Mouse (Mus musculus) neural tube, embryonic 12.5 days (tissue): ENCODE results near the gene Arl3. TPM values are rescaled to one million over a fixed set of nuclear protein-coding genes. Genes with fewer than 3 reads are reported as not detected.

Experiments used
- ATAC-seq: fragments of 200-750 bp; cut with Nextera tagmentation; 2 replicates; pipeline ENCODE4 v1.8.0; 2017; ENCODE audit warnings: low read depth, mild to moderate bottlenecking, moderate TSS enrichment, moderate library complexity; ENCODE audit not compliant: low FRiP score
- H3K27ac ChIP-seq: fragments of 300-500 bp; sonication (generic); 2 replicates; pipeline ENCODE4 v1.5.1; 2016
- H3K27me3 ChIP-seq: fragments of 300-500 bp; sonication (generic); replicated peaks from 2 replicates; pipeline ENCODE4 v1.6.1; 2016; ENCODE audit warnings: mild to moderate bottlenecking
- H3K36me3 ChIP-seq: fragments of 300-500 bp; sonication (generic); 2 replicates; pipeline ENCODE4 v1.6.1; 2016; ENCODE audit warnings: mild to moderate bottlenecking
- H3K4me1 ChIP-seq: fragments of 300-500 bp; sonication (generic); 2 replicates; pipeline ENCODE4 v1.6.1; 2016
- H3K4me2 ChIP-seq: fragments of 300-500 bp; sonication (generic); replicated peaks from 2 replicates; pipeline ENCODE4 v1.6.1; 2016; ENCODE audit warnings: mild to moderate bottlenecking
- H3K4me3 ChIP-seq: fragments of 300-500 bp; sonication (generic); 2 replicates; pipeline ENCODE4 v1.5.1; 2016
- H3K9ac ChIP-seq: fragments of 300-500 bp; sonication (generic); 2 replicates; pipeline ENCODE4 v1.6.1; 2016; ENCODE audit warnings: mild to moderate bottlenecking
- H3K9me3 ChIP-seq: fragments of 300-500 bp; sonication (generic); 2 replicates; pipeline ENCODE4 v1.6.1; 2016; ENCODE audit warnings: mild to moderate bottlenecking
- WGBS: fragments of 180-500 bp; shearing (Covaris S2); methylation state at CpG from one replicate; pipeline ENCODE4 v1.1.7; 2016; 5-methylcytosine and 5-hydroxymethylcytosine counted together
- polyA plus RNA-seq: library from polyadenylated mRNA; unstranded; fragments of >200 nt; fragmentation: Nextera tagmentation; extraction: Ambion mirVana; gene quantifications from 2 replicates; pipeline ENCODE4 v1.2.1, GENCODE M21; 2016

Gene Arl3
- polyA plus RNA-seq, 1 experiment from 2014 or later: 194 TPM

DNA sequence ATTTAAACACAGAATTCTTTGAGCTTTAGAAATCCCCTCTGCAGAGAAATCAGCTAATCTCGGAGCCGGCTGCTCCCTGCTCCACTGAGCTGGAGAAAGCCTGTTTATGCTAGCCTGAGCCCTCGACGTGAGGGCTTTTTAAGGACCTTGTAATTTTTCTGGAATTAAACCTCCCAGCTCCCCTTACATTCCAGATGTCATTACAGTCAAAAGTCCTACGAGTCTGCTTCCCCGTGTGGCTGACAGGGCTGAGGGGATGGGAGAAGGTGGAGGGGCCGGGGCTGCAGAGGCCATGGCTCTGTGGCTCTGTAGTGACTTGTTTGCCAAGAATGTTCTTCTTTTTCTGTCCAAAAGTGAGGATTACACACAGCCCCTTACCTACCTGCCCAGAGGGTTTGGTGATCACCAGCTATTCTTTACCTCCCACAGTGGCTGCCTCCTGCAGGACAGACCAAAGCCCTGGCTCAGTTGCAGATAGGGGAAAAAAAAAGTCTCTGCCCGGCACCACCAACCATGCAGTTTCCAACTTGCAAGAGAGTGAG, 42.5 kb downstream of the Arl3 start:
- ATAC-seq: no peak
- Histone ChIP-seq H3K36me3 (no peaks in the 10 kb centered on the region), H3K9me3 (no peaks in the 10 kb centered on the region), H3K4me2 (peak overlapping the region; percentile 61), H3K27ac (peak overlapping the region; percentile 65), H3K4me3 (no peak overlapping the region), H3K9ac (peak overlapping the region; percentile 42), H3K4me1 (peaks cover 81% of the 10 kb centered on the region), H3K27me3 (no peaks in the 10 kb centered on the region)
- WGBS: 6% methylated on average over 8 of the region's 8 CpGs

GRCm38 (mm10) chr19:46529601-46530448, 43.2 kb downstream of the Arl3 start:
- peak overlapping the region; percentile 42 for H3K9ac ChIP-seq
- 6% methylated on average over 13 of the region's 13 CpGs for WGBS
- H3K27ac ChIP-seq: peak overlapping the region; percentile 65
- ATAC-seq: no peak
- peak overlapping the region; percentile 61 for H3K4me2 ChIP-seq
- no peak overlapping the region for H3K4me3 ChIP-seq
- no peaks in the 10 kb centered on the region for H3K27me3 ChIP-seq
- H3K36me3 ChIP-seq: no peaks in the 10 kb centered on the region
- H3K4me1 ChIP-seq: peaks cover 87% of the 10 kb centered on the region
- no peaks in the 10 kb centered on the region for H3K9me3 ChIP-seq

DNA sequence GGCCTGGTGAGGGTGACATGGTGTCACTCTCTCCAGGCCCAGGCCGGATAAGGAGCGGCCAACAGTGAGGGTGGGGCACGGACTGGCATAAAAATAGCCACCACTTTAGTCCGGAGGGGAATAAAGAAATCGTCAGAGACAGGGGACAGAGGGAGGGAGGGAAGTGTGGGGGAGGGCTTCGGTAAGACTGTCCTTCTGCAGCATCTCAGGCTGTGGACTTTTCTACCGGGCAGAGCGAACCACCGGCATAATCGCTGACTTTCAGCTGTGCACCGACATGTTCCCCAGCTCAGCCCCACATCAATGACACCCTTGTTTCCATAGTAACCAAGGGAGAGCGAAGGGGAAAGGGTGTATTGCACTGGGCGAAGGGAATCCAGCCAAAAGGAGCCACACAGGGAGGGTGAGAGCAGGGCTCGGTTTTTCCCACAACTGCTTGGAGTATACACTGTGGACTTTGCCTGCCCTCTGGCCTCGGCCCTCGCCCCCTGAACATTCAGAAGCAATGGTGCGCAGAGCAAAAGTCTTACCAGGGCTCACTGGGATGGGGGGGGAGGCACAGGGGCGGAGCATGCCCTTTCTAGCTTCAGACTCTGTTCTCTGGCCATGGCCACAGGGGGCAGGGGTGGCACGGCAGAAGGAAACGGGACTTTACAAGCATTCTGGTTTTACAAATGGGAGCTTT, 44.3 kb downstream of the Arl3 start:
- Histone ChIP-seq H3K27me3 (no peaks in the 10 kb centered on the region), H3K27ac (peak overlapping the region; percentile 65; the same call in 1 of the 2 replicates), H3K9ac (peak overlapping the region; percentile 42), H3K4me3 (peak overlapping the region; percentile 16; the same call in 1 of the 2 replicates), H3K36me3 (no peaks in the 10 kb centered on the region), H3K4me1 (peaks cover 92% of the 10 kb centered on the region), H3K4me2 (peak overlapping the region; percentile 61), H3K9me3 (no peaks in the 10 kb centered on the region)
- under 1% methylated on average over 20 of the region's 20 CpGs for whole genome bisulfite sequencing
- peak; percentile 59 for ATAC-seq

GRCm38 (mm10) chr19:46527632-46528528, 45.1 kb downstream of the Arl3 start:
- no peaks in the 10 kb centered on the region for H3K27me3 ChIP-seq
- peak overlapping the region; percentile 11; the same call in 1 of the 2 replicates for H3K4me3 ChIP-seq
- H3K4me1 ChIP-seq: peaks cover 92% of the 10 kb centered on the region
- no peak for ATAC-seq
- peak overlapping the region; percentile 65; the same call in 1 of the 2 replicates for H3K27ac ChIP-seq
- peak overlapping the region; percentile 61 for H3K4me2 ChIP-seq
- no peaks in the 10 kb centered on the region for H3K9me3 ChIP-seq
- 13% methylated on average over 17 of the region's 17 CpGs for WGBS
- H3K9ac ChIP-seq: peak overlapping the region; percentile 42; the same call in 1 of the 2 replicates
- no peaks in the 10 kb centered on the region for H3K36me3 ChIP-seq

GRCm38 (mm10) chr19:46525691-46526631, 47.0 kb downstream of the Arl3 start:
- 51% methylated on average over 10 of the region's 10 CpGs for WGBS
- Histone ChIP-seq H3K4me3 (no peak overlapping the region), H3K36me3 (no peaks in the 10 kb centered on the region), H3K9ac (no peak overlapping the region), H3K4me2 (no peak overlapping the region), H3K27ac (no peak overlapping the region), H3K9me3 (no peaks in the 10 kb centered on the region), H3K4me1 (peaks cover 80% of the 10 kb centered on the region), H3K27me3 (no peaks in the 10 kb centered on the region)
- ATAC-seq: no peak

DNA sequence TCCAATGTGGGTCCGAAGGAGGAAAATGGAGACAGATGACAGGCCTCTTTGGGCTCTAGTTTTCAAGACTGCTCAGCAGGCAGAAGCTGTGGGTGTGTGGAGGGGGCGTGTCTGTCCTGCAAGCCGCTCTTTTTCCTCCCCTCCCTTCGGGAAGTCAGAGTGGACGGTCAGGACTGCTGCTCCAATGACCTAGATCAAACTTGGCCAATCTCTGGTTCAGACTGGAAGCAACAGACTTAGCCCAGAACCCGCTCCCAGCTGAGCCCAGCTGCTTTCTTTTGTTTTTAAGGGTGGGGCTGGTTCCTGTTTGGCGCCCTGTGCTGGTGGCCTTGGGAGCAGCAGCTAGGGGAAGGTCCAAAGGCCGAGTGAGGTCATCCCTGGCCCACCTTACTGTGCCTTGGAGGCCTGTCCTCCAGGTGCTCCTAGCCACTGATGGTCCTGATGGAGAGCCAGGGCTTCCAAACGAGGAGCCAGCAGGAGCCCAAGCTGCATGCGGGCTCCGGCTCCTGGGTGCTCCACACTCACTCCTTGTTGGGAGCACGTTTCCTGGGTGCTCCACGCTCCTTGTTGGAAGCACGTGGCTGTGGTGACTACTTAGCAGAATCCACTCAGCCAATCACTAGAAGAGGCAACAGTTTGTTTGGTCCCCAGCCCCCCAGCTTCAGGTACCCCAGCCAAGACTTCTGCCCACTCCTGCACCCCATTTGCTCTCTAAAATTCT, 48.2 kb downstream of the Arl3 start:
- 0 out of 2 replicates have a peak overlapping the region, but pooled peaks have one; percentile 38 for H3K9ac ChIP-seq
- peak overlapping the region; percentile 74; the same call in 1 of the 2 replicates for H3K27ac ChIP-seq
- no peaks in the 10 kb centered on the region for H3K9me3 ChIP-seq
- H3K36me3 ChIP-seq: no peaks in the 10 kb centered on the region
- H3K27me3 ChIP-seq: no peaks in the 10 kb centered on the region
- 31% methylated on average over 14 of the region's 14 CpGs for WGBS
- ATAC-seq: no peak
- no peak overlapping the region for H3K4me3 ChIP-seq
- H3K4me2 ChIP-seq: peak overlapping the region; percentile 57
- peaks cover 68% of the 10 kb centered on the region for H3K4me1 ChIP-seq

GRCm38 (mm10) chr19:46524152-46524544, 48.9 kb downstream of the Arl3 start:
- no peak for ATAC-seq
- H3K9me3 ChIP-seq: no peaks in the 10 kb centered on the region
- H3K4me3 ChIP-seq: peak overlapping the region; percentile 9; the same call in 1 of the 2 replicates

DNA sequence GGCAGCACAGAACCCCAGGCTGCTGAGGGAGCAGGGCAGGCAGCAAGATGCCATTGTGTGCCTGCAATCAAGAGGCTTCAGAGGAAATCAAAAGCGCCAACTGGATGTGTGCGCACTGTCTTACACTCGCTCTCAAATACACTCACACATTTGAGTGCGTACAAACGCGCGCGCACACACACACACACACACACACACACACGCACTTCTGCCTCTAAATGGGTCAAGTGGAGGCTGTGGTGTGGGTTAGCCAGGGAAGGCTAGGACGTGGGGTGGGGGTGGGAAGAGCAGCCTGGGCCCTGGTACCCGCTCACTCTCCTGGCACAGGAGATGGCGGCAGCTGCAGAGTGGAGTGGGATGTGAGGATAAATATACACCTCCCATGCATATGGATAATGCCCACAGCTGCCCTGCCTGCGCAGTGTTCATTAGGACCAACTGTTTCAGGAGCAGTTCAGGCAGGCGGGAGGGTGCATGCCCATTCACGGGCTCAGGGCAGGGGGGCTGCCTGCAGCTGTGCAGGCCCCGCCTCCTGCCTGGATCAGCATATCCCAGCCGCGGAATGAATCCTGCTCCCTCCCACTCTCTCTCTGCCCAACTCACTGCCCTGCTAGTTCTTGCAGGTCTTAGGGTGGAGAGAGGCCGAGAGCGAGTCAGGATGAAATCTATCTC, 49.4 kb downstream of the Arl3 start:
- Histone ChIP-seq H3K9me3 (no peaks in the 10 kb centered on the region), H3K9ac (0 out of 2 replicates have a peak overlapping the region, but pooled peaks have one; percentile 38), H3K27me3 (no peaks in the 10 kb centered on the region), H3K4me2 (peak overlapping the region; percentile 57), H3K4me1 (peaks cover 66% of the 10 kb centered on the region), H3K27ac (peak overlapping the region; percentile 74), H3K4me3 (peak overlapping the region; percentile 9; the same call in 1 of the 2 replicates), H3K36me3 (no peaks in the 10 kb centered on the region)
- peak; percentile 87 for ATAC-seq
- WGBS: 3% methylated on average over 20 of the region's 20 CpGs

More at GRCm38 (mm10) chr19:46524152-46524544, 48.9 kb downstream of the Arl3 start:
- 11% methylated on average over 6 of the region's 6 CpGs for WGBS
- Histone ChIP-seq H3K27ac (peak overlapping the region; percentile 74), H3K36me3 (no peaks in the 10 kb centered on the region), H3K9ac (0 out of 2 replicates have a peak overlapping the region, but pooled peaks have one; percentile 38), H3K27me3 (no peaks in the 10 kb centered on the region), H3K4me1 (peaks cover 66% of the 10 kb centered on the region), H3K4me2 (peak overlapping the region; percentile 57)

DNA sequence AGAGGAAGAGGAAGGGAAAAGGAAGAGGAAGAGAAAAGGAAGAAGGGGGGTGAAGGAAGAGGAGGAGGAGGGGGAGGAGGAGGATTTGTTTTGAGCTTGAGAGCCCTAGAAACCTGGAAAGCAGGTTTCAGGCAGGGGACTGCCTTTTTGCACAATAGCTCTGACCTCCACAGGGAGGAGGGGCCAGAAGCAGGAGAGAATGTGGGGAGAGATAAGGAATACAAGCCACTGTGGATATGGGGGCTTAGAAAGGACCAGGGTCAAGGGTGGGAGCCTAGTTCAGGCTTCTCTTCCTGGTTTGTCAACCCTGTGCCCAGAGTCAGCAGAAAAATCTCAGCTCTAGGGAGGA, 49.9 kb downstream of the Arl3 start:
- H3K4me1 ChIP-seq: peaks cover 68% of the 10 kb centered on the region
- H3K9ac ChIP-seq: 0 out of 2 replicates have a peak overlapping the region, but pooled peaks have one; percentile 38
- H3K36me3 ChIP-seq: no peaks in the 10 kb centered on the region
- no peak overlapping the region for H3K4me3 ChIP-seq
- peak overlapping the region; percentile 57 for H3K4me2 ChIP-seq
- H3K27me3 ChIP-seq: no peaks in the 10 kb centered on the region
- ATAC-seq: no peak
- H3K9me3 ChIP-seq: no peaks in the 10 kb centered on the region
- H3K27ac ChIP-seq: peak overlapping the region; percentile 74
